In genomic region chr11:78121176-78121575, GRCm38 (mm10) we compare ENCODE assay signal across 9 mouse cellular contexts. TPM values are rescaled to one million over a fixed set of nuclear protein-coding genes. Genes with fewer than 3 reads are reported as not detected.
DNase-seq lines count a peak whose midpoint lies in the region; ATAC-seq and TF ChIP-seq lines count a peak whose summit lies in the region.
"Had no signal": no experiment of that assay in that cellular context is flagged by ENCODE, and none has a peak within 500 bp of the region (broad histone marks: within the 10 kb centered on the region; RNA-seq: fewer than 3 reads in every experiment).

No protein-coding gene starts in this region.

- WGBS in liver, adult 2 months, result 18% methylated on average over 5 of the region's 5 CpGs
- WGBS in liver, embryonic 11.5 days, result 75% methylated on average over 5 of the region's 5 CpGs
- 38% methylated on average over 5 of the region's 5 CpGs for WGBS in lung, embryonic 16.5 days
- 47% methylated on average over 5 of the region's 5 CpGs for WGBS in forebrain, postnatal 0 days

- H3K79me2 ChIP-seq in liver, adult 2 months (ENCODE audit: control insufficient read depth, insufficient read depth, low read length), result peaks cover 40% of the 10 kb centered on the region

- peaks cover 18% of the 10 kb centered on the region for H3K4me1 ChIP-seq in liver, adult 2 months (ENCODE audit: control insufficient read depth, insufficient read depth, low read length)
- H3K4me1 ChIP-seq in liver, embryonic 11.5 days (replicated peaks; ENCODE audit: control insufficient read depth, insufficient read depth, low read length), result peaks cover 63% of the 10 kb centered on the region
- peaks cover 11% of the 10 kb centered on the region for H3K4me1 ChIP-seq in lung, embryonic 16.5 days (replicated peaks; ENCODE audit: control insufficient read depth, insufficient read depth, low read length)
- peaks cover 16% of the 10 kb centered on the region; the same call in 1 of the 2 replicates for H3K4me1 ChIP-seq in forebrain, postnatal 0 days (ENCODE audit: insufficient read depth)
- H3K4me1 ChIP-seq: stomach, embryonic 15.5 days had no signal

- ATAC-seq in liver, embryonic 11.5 days (replicated peaks; ENCODE audit: low FRiP score), result no peak
- peak; percentile 34; the same call in 1 of the 2 replicates for ATAC-seq in lung, embryonic 16.5 days (ENCODE audit: low read depth)
- no peak for ATAC-seq in megakaryocyte, adult 5-6 weeks (ENCODE audit: poor library complexity, severe bottlenecking)
- ATAC-seq in forebrain, postnatal 0 days, result no peak

- no peak overlapping the region for H3K4me3 ChIP-seq in liver, adult 2 months (ENCODE audit: insufficient read depth, low read depth, low read length)
- no peak overlapping the region for H3K4me3 ChIP-seq in liver, embryonic 11.5 days (ENCODE audit: low read depth, low read length)
- no peak overlapping the region for H3K4me3 ChIP-seq in lung, embryonic 16.5 days (ENCODE audit: low read length)
- H3K4me3 ChIP-seq in forebrain, postnatal 0 days (ENCODE audit: low read depth, low read length), result no peak overlapping the region
- H3K4me3 ChIP-seq: stomach, embryonic 15.5 days had no signal

- H3K36me3 ChIP-seq in liver, adult 2 months (ENCODE audit: control insufficient read depth, insufficient read depth, low read length), result no peaks in the 10 kb centered on the region
- H3K36me3 ChIP-seq in liver, embryonic 11.5 days (ENCODE audit: control insufficient read depth, insufficient read depth, low read length), result no peaks in the 10 kb centered on the region
- H3K36me3 ChIP-seq in lung, embryonic 16.5 days (ENCODE audit: control insufficient read depth, insufficient read depth, low read length), result no peaks in the 10 kb centered on the region
- no peaks in the 10 kb centered on the region for H3K36me3 ChIP-seq in forebrain, postnatal 0 days (ENCODE audit: insufficient read depth)
- H3K36me3 ChIP-seq: stomach, embryonic 15.5 days had no signal

- H3K4me2 ChIP-seq in liver, embryonic 11.5 days, result no peak overlapping the region
- H3K4me2 ChIP-seq in lung, embryonic 16.5 days (ENCODE audit: low read depth, low read length), result no peak overlapping the region
- no peak overlapping the region for H3K4me2 ChIP-seq in forebrain, postnatal 0 days (ENCODE audit: low read depth)
- H3K4me2 ChIP-seq: stomach, embryonic 15.5 days had no signal

- no peaks in the 10 kb centered on the region for H3K9me3 ChIP-seq in liver, embryonic 11.5 days (ENCODE audit: control insufficient read depth, low read length)
- no peaks in the 10 kb centered on the region for H3K9me3 ChIP-seq in lung, embryonic 16.5 days (ENCODE audit: control insufficient read depth, low read length)
- H3K9me3 ChIP-seq in forebrain, postnatal 0 days (ENCODE audit: low read length), result no peaks in the 10 kb centered on the region
- H3K9me3 ChIP-seq: stomach, embryonic 15.5 days had no signal

- no peaks in the 10 kb centered on the region for H3K27me3 ChIP-seq in liver, adult 2 months (ENCODE audit: control insufficient read depth, insufficient read depth, low read length)
- no peaks in the 10 kb centered on the region for H3K27me3 ChIP-seq in liver, embryonic 11.5 days (replicated peaks; ENCODE audit: control insufficient read depth, insufficient read depth, low read length)
- H3K27me3 ChIP-seq in lung, embryonic 16.5 days (ENCODE audit: control insufficient read depth, insufficient read depth, low read depth, low read length), result no peaks in the 10 kb centered on the region
- H3K27me3 ChIP-seq in forebrain, postnatal 0 days (ENCODE audit: insufficient read depth, low read length), result no peaks in the 10 kb centered on the region
- H3K27me3 ChIP-seq: stomach, embryonic 15.5 days had no signal

- H3K27ac ChIP-seq in liver, adult 2 months (replicated peaks; ENCODE audit: insufficient read depth, low read depth, low read length), result peak overlapping the region; percentile 44
- no peak overlapping the region for H3K27ac ChIP-seq in liver, embryonic 11.5 days (ENCODE audit: low read depth, low read length)
- H3K27ac ChIP-seq in lung, embryonic 16.5 days (ENCODE audit: low read length), result no peak overlapping the region
- H3K27ac ChIP-seq in forebrain, postnatal 0 days (ENCODE audit: low read depth, low read length), result no peak overlapping the region
- H3K27ac ChIP-seq: stomach, embryonic 15.5 days had no signal

- TF ChIP-seq CTCF in liver, adult 2 months (IDR thresholded peaks at IDR 0.05; ENCODE audit: low read depth, low read length), result no peak
- TF ChIP-seq CTCF in forebrain, postnatal 0 days (IDR thresholded peaks at IDR 0.05; ENCODE audit: low read depth), result no peak

- no peak for TF ChIP-seq POLR2A in liver, adult 2 months (IDR thresholded peaks at IDR 0.05; ENCODE audit: extremely low read depth, insufficient read depth, low read length)

- peak; percentile 87 for DNase-seq in liver, adult 2 months (ENCODE audit: extremely low read depth, low read depth, low spot score)
- DNase-seq in liver, embryonic 11.5 days (ENCODE audit: low spot score), result no peak
- DNase-seq in adrenal gland, adult 8-10 months, result peak; percentile 64
- peak; percentile 9 to 19 for DNase-seq in cerebellum, postnatal 36 days
- DNase-seq in forebrain, postnatal 0 days, result no peak
- DNase-seq: layer of hippocampus, postnatal 36 days had no signal

- H3K9ac ChIP-seq in liver, adult 2 months (ENCODE audit: low read depth, low read length), result no peak overlapping the region
- no peak overlapping the region for H3K9ac ChIP-seq in liver, embryonic 11.5 days (ENCODE audit: low read depth, low read length)
- no peak overlapping the region for H3K9ac ChIP-seq in lung, embryonic 16.5 days (ENCODE audit: low read length)
- H3K9ac ChIP-seq in forebrain, postnatal 0 days, result no peak overlapping the region
- H3K9ac ChIP-seq: stomach, embryonic 15.5 days had no signal

RNA-seq across cellular contexts. Expression of gene Fam222b, which starts 26.7 kb away (rescaled TPM):
- 2.5 and 3.4 TPM in 2 replicates for total RNA-seq in liver, adult 2 months (2014; rRNA removed)
- polyA plus RNA-seq in liver, adult 2 months (2012; rRNA removed), result 12.5 and 13.6 TPM in 2 replicates
- polyA plus RNA-seq in liver, embryonic 11.5 days (2014; fragmentation: Nextera tagmentation; extraction: Ambion mirVana), result 13.9 and 17.3 TPM in 2 replicates
- total RNA-seq in adrenal gland, adult 8-10 months (2022), result 10 to 100 TPM; 19.6 to 29.0 (median 22.4) TPM
- 13.6 and 17.1 TPM in 2 replicates for polyA plus RNA-seq in lung, embryonic 16.5 days (2015; fragmentation: Nextera tagmentation; extraction: Ambion mirVana)
- total RNA-seq in megakaryocyte, adult 5-6 weeks (2015), result 24.0 and 28.2 TPM in 2 replicates
- 8.5 and 9.1 TPM in 2 replicates for total RNA-seq in megakaryocyte, adult 5-6 weeks (2017)
- total RNA-seq in forebrain, postnatal 0 days (2014; rRNA removed), result 17.4 and 24.6 TPM in 2 replicates
- 21.9 and 24.0 TPM in 2 replicates for polyA plus RNA-seq in forebrain, postnatal 0 days (2015; fragmentation: Nextera tagmentation; extraction: Ambion mirVana)

RNA-seq across cellular contexts. Expression of gene Eral1, which starts 41.0 kb away (rescaled TPM):
- 16.4 and 18.2 TPM in 2 replicates for total RNA-seq in liver, adult 2 months (2014; rRNA removed)
- 25.2 and 27.2 TPM in 2 replicates for polyA plus RNA-seq in liver, adult 2 months (2012; rRNA removed)
- polyA plus RNA-seq in liver, embryonic 11.5 days (2014; fragmentation: Nextera tagmentation; extraction: Ambion mirVana), result 39.0 and 40.8 TPM in 2 replicates
- 10 to 100 TPM; 32.2 to 39.5 (median 37.2) TPM for total RNA-seq in adrenal gland, adult 8-10 months (2022)
- polyA plus RNA-seq in lung, embryonic 16.5 days (2015; fragmentation: Nextera tagmentation; extraction: Ambion mirVana), result 35.0 and 35.1 TPM in 2 replicates
- total RNA-seq in megakaryocyte, adult 5-6 weeks (2015), result 14.1 and 19.2 TPM in 2 replicates
- 20.9 and 22.1 TPM in 2 replicates for total RNA-seq in megakaryocyte, adult 5-6 weeks (2017)
- total RNA-seq in forebrain, postnatal 0 days (2014; rRNA removed), result 27.4 and 30.3 TPM in 2 replicates
- 25.5 and 26.7 TPM in 2 replicates for polyA plus RNA-seq in forebrain, postnatal 0 days (2015; fragmentation: Nextera tagmentation; extraction: Ambion mirVana)

RNA-seq across cellular contexts. Expression of gene Traf4, which starts 44.2 kb away (rescaled TPM):
- total RNA-seq in liver, adult 2 months (2014; rRNA removed), result 8.8 and 11.1 TPM in 2 replicates
- 69.0 and 73.5 TPM in 2 replicates for polyA plus RNA-seq in liver, adult 2 months (2012; rRNA removed)
- polyA plus RNA-seq in liver, embryonic 11.5 days (2014; fragmentation: Nextera tagmentation; extraction: Ambion mirVana), result 53.8 and 57.6 TPM in 2 replicates
- 10 to 100 TPM; 18.0 to 31.3 (median 22.8) TPM for total RNA-seq in adrenal gland, adult 8-10 months (2022)
- polyA plus RNA-seq in lung, embryonic 16.5 days (2015; fragmentation: Nextera tagmentation; extraction: Ambion mirVana), result 84.2 and 96.3 TPM in 2 replicates
- total RNA-seq in megakaryocyte, adult 5-6 weeks (2015), result 1.3 TPM in 2 replicates
- 0.51 and 2.2 TPM in 2 replicates for total RNA-seq in megakaryocyte, adult 5-6 weeks (2017)
- total RNA-seq in forebrain, postnatal 0 days (2014; rRNA removed), result 99.0 and 107 TPM in 2 replicates
- polyA plus RNA-seq in forebrain, postnatal 0 days (2015; fragmentation: Nextera tagmentation; extraction: Ambion mirVana), result 104 and 131 TPM in 2 replicates

RNA-seq across cellular contexts. Expression of gene Nek8, which starts 55.3 kb away (rescaled TPM):
- 4.1 and 5.2 TPM in 2 replicates for total RNA-seq in liver, adult 2 months (2014; rRNA removed)
- polyA plus RNA-seq in liver, adult 2 months (2012; rRNA removed), result 5.2 and 7.2 TPM in 2 replicates
- polyA plus RNA-seq in liver, embryonic 11.5 days (2014; fragmentation: Nextera tagmentation; extraction: Ambion mirVana), result 13.1 and 14.3 TPM in 2 replicates
- total RNA-seq in adrenal gland, adult 8-10 months (2022), result 10 to 100 TPM; 10.7 to 29.6 (median 21.6) TPM
- 20.6 and 22.3 TPM in 2 replicates for polyA plus RNA-seq in lung, embryonic 16.5 days (2015; fragmentation: Nextera tagmentation; extraction: Ambion mirVana)
- total RNA-seq in megakaryocyte, adult 5-6 weeks (2015), result 2.4 and 8.6 TPM in 2 replicates
- 2.1 and 6.9 TPM in 2 replicates for total RNA-seq in megakaryocyte, adult 5-6 weeks (2017)
- total RNA-seq in forebrain, postnatal 0 days (2014; rRNA removed), result 4.7 and 6.1 TPM in 2 replicates
- 5.5 and 5.7 TPM in 2 replicates for polyA plus RNA-seq in forebrain, postnatal 0 days (2015; fragmentation: Nextera tagmentation; extraction: Ambion mirVana)

RNA-seq across cellular contexts. Expression of gene Tlcd1, which starts 55.3 kb away (rescaled TPM):
- 44.8 and 50.7 TPM in 2 replicates for total RNA-seq in liver, adult 2 months (2014; rRNA removed)
- polyA plus RNA-seq in liver, adult 2 months (2012; rRNA removed), result 46.6 and 61.5 TPM in 2 replicates
- 52.5 and 57.5 TPM in 2 replicates for polyA plus RNA-seq in liver, embryonic 11.5 days (2014; fragmentation: Nextera tagmentation; extraction: Ambion mirVana)
- 10 to 100 TPM; 54.5 to 65.1 (median 61.2) TPM for total RNA-seq in adrenal gland, adult 8-10 months (2022)
- 24.4 and 25.9 TPM in 2 replicates for polyA plus RNA-seq in lung, embryonic 16.5 days (2015; fragmentation: Nextera tagmentation; extraction: Ambion mirVana)
- 0.76 and 2.8 TPM in 2 replicates for total RNA-seq in megakaryocyte, adult 5-6 weeks (2015)
- total RNA-seq in megakaryocyte, adult 5-6 weeks (2017), result 1.0 and 1.3 TPM in 2 replicates
- total RNA-seq in forebrain, postnatal 0 days (2014; rRNA removed), result 15.3 and 22.0 TPM in 2 replicates
- 13.9 and 19.0 TPM in 2 replicates for polyA plus RNA-seq in forebrain, postnatal 0 days (2015; fragmentation: Nextera tagmentation; extraction: Ambion mirVana)

Comparison
In these comparisons a context has a peak if more than half of its experiments do, and no peak if none do; other contexts are left out.
1. DNase-seq: peak in liver, adult 2 months (single experiment), adrenal gland, adult 8-10 months (single experiment) and cerebellum, postnatal 36 days (2 of 2); none in liver, embryonic 11.5 days (single experiment) and forebrain, postnatal 0 days (single experiment).